Mouse (Mus musculus): ENCODE measurements around the gene Gm7075.
"Not testable (repeated sequence)": the region's sequence is repeated elsewhere in the genome, so short reads cannot be mapped to it uniquely, and the experiment has no call there.

Gene Gm7075

DNA sequence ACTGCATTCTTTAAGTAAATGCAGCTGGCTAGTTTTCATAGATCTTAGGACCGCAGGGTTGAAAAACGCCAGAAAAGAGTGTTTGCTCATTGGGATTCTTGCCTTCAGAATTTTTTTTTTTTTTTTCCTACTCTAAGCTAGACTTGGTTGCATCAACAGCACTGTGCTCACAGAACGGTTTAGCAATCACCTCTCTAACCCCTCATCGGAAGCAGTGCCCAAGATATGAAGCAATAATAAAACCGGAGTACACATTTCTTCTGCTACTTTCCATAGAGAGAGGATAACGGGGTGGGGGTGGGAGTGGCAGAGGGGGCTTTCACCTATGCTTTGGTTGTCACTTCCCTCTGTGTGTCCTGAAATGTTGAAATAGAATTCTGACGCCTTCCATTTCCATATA, 5.7 kb downstream of the Gm7075 start:
- DNase-seq, result no peak

DNA sequence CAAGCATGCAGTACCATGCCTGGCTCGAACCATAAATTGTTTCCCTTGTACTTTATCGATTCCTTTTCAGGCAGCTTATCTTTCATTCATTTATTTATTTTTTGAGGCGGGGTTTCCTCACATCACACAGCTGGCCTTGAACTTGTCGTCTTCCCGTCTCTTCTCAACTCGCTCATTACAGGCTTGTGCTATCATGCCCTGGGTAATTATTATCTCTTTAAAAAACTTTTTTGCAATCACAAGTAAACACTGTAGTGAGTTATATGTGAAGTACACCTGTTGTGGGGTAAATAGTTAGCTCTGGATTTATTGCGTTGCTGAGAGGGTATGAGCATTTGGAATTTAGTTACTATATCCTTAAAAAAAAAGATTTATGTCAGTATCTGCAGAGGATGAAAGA, 6.3 kb downstream of the Gm7075 start:
- no peak for DNase-seq

DNA sequence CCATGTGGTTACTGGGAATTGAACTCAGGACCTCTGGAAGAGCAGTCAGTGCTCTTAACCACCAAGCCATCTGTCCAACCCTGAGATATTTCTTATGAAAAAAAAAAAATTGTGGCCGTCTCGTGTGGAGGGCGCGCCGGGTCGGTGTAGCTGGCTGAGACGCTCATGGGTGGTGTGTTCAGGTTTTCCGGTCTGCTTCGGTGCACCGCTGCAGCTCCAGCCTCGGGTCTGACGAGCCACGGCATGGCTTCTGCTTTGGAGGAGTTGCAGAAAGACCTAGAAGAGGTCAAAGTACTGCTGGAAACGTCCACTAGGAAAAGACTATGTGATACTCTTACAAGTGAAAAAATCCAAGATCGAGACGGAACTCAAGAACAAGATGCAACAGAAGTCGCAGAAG, 8.8 kb downstream of the Gm7075 start:
- no peak for DNase-seq

DNA sequence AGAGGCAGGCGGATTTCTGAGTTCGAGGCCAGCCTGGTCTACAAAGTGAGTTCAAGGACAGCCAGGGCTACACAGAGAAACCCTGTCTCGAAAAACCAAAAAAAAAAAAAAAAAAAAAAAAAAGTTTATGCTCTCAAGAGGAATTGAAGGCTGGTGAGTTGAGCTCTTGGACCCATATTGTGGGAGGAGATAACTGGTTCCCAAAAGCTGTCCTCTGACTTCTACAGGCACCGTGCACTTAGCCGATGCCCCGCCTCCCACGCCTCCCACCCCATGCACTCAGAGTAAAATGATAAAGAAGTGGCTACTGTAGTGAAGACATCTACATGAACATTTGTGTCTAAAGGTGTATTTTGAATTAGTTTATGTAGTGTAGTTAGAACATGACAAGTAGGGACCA, 9.9 kb downstream of the Gm7075 start:
- not testable (repeated sequence) for DNase-seq

DNA sequence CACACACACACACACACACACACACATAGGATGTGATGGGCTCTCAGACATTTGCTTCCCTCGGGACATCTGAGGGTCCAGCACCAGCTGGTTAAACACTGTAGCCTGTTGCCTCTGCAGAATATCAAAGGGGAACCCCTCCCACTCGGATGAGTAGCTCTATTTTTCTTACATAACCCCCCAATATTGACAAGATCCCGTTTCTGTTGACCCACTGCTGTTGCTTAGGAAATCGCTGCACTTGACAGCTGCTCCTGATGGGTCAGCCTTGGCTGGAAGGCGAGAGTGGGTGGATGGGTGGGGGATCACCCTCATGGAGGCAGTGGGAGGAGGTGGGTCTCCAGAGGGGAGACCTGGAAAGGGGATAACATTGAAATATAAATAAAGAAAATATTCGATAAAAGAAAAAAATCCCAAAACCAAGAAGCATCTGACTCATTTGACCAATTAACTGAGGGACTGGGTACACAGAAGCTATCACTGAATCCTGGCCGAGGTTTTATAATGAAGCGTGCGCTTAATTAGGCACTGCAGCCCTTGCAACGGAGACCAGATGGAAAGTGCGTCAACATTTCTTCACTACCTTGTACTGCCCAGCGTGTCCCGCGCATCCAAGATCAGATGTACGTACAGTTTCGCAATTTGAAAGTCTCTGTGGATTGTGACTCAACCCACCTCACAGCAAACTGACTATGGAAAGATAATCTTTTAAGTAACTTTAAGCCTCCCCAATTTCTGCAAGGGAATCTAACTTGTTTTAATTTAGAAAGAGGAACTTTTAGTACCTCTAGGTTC, 11.2 kb downstream of the Gm7075 start:
- DNase-seq, result no peak

DNA sequence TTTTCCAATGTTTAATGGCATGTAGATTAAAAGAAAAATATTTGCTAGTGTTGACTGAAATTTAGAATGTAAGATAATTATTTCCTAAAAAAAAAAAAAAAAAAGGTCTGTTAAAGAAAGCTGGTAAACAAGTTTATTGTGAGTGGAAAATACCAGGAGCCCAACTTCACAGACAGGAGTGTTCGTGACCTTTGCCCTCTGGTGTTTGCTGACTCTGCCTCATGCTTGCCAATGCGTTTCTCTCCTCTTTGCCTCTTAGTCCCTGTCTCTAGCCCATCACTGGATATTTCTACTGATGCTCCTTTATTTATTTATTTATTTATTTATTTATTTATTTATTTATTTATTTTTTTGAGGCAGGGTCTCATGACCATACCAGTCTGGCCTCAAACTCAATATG, 18.0 kb downstream of the Gm7075 start:
- no peak for DNase-seq

DNA sequence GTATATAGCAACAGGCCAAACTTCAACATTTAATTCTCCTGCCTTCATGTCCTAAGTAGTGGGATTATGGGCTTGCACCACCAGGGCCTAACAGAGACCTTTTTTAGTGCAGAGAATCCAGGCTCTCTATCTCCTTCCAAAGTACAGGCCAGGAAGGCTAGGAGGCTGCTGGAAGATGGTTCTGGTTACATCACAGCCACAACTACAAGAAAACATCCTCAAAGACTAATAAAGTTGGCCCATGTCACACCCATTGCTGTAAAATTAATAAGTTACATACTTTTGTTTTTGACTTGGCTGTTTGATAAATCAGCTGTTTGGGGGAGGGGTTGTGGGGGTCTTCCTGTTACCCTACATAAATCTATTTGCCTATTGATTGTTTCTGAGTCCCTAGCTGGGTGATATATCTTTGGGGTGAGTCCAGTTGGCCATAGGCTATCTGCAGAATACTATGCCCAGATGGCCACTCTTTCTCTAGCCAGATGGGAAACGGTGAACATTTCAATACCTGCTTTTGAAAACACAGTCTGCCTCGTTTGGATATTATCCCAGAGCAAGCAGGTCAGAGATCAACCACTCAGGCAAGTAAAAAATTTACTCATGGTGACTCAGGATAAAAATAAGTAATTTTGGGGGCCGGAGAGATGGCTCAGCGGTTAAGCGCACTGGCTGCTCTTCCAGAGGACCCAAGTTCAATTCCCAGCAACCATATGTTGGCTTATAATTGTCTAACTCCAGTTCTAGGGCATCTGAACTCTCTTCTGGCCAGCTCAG, 18.7 kb downstream of the Gm7075 start:
- DNase-seq, result no peak

DNA sequence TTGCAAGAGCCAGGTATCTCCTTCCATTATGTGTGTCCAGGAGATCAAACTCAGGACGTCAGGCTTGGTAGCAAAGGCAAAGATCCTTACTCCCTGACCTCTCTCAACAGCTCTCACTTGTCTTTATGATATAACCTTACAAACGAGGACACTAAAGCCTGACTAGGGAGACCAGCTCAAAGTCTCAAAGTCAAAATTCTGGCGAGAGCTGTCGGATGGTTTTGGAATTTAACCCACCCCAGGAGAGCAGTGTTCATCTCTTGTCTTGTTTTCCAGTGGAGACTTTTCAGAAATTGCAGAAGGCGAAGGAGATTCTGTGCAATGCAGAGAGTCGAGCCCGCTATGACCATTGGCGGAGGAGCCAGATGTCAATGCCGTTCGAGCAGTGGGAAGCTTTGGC, 24.6 kb downstream of the Gm7075 start:
- no peak for DNase-seq

DNA sequence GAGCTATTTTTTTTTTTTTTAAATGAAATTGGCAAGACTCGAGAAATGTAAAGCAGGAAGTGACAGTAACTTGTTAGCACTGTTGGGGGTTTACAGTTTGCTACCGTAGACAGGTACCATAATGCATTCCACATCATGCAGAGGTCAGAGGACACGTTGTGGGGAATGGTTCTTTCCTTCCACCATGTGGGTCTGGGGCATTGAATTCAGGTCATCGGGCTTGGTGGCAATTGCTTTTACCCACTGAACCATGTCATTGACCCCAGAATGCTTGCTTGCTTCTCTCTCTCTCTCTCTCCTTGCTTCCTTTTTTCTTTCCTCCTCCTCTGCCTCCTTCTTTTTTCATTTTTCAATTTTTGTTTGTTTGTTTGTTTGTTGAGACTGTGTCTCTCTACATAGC, 32.6 kb downstream of the Gm7075 start:
- DNase-seq, result no peak

DNA sequence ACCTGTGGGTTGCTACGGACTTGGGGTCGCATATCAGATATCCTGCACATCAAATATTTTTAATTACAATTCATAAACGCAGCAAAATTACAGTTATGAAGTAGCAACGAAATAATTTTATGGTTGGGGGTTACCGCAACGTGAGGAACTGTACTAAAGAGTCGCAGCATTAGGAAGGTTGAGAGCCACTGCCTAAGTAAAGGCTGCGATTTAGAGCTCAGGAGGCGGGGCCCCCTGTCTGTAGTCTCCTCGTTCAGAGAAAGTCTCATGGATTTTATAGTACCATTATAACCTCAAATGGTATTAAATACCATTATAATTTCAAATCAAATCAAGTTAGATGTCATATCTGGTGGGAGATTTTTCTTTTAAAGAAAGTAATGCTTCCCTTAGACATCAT, 34.6 kb downstream of the Gm7075 start:
- DNase-seq, result no peak

DNA sequence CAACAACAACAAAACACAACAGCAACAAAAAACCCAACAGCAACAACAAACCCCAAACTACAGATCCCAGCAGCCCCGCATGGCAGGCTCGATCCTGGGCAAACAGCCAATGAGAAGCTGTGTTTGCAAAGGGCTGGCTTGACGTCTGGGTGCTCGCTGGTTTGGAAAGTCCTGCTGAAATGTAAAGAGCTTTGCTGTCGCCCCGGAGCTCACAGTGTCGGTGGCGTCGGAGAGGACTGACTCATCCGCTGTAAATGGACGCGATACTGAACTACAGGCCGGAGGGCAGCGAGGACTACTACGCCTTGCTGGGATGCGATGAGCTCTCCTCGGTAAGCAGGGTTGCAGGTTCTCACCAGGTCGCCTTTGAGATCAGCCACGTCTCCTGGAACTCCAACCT, 35.1 kb downstream of the Gm7075 start:
- DNase-seq, result peak; percentile 84

DNA sequence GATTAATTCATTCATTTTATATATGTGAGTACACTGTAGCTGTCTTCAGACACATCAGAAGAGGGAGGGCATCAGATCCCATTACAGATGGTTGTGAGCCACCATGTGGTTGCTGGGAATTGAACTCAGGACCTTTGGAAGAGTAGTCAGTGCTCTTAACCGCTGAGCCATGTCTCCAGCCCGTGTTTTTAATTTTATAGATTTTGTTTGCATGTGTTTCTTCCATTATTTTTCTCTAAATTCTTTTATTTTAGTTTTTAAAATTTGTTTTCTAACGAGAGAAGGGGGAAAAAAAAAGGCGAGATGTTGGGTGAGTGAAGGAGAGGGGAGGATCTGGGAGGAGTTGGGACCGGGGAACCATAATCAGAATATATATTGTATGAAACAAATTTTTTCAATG, 35.7 kb downstream of the Gm7075 start:
- DNase-seq, result not testable (repeated sequence)

DNA sequence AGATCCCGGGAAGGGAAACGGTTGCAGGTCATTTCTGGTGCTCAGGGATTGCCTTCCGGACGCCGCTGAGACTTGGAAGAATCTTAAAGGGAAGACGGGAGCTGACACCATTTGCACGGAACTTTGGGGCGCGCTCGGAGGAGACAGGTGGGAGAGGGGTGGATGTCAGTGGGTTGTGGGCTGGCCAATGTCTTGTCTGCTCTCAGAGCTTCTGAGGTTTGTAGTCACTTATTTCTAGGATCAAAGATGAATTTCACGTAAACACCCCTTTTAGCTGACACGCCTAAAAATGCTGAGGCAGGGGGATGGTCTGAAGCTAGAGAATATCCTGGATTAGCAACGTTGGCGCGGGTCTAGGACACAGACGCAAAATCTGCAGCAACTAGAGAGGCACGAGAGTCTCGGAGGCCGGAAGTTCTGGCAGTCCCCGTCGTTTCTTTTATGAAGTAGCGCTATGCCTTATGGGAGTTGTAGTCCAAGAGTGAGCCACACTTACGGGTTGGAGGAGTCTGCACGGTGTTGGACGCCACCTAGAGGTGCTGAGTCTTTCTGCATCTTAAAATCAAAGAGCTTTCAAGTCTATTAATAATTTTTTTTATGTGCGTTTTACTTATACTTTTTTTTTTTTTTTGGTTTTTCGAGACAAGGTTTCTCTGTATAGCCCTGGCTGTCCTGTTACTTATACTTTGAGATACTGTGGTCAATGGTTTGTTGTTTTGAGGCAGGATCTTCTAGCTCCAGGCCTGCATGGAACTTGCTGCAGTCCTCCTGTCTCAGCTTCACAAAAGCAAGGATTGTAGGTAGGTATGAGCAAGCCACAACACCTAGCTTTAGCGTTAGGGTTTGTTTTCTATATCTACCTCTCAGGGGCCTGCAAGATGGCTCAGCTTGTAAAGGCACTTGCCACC, 39.0 kb downstream of the Gm7075 start, which contains the start of gene Dnajc12:
Gene Dnajc12 (plus strand): TSS at position 72 of the 908 bp plus-strand sequence.
- DNase-seq, result peak; percentile 85

DNA sequence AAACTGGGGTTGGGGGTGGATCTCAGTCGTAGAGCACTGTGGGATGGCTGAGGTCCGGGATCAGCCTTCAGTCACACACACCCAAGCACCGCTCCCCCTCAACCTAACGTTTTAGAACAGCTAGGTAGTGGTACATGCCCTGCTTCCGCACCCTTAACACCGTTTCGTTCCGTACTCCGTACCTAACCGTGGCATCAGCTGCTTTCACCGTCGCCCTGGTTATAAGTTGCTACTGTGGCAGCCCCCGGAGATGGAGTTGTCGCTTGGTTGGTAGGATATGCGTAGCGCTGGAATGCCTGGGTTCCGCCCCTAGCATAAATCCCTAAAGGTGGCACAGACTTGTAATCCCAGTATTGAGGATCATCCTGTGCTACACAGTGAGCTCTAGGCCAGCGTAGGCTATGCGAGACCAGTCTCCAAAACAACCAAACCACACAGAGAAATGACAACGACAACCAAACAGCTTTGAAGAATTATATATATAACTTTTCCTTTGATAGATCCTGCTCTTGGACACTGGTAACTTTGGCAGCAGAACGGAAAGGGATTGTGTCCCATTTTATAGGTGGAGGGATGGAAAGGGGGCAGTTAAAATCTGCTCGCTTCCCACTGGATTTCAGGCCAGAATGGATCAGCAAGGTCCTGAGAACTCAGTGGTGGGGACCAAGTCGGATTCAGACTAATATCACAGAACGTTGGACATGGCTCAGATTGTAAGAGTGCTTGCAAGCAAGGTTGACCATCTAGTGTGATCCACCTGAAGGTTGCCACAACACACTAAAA, 39.9 kb downstream of the Gm7075 start, which contains the start of gene Sirt1:
Gene Sirt1 (minus strand): TSS at position 207 of the 783 bp plus-strand sequence.
- DNase-seq, result peak; percentile 7

DNA sequence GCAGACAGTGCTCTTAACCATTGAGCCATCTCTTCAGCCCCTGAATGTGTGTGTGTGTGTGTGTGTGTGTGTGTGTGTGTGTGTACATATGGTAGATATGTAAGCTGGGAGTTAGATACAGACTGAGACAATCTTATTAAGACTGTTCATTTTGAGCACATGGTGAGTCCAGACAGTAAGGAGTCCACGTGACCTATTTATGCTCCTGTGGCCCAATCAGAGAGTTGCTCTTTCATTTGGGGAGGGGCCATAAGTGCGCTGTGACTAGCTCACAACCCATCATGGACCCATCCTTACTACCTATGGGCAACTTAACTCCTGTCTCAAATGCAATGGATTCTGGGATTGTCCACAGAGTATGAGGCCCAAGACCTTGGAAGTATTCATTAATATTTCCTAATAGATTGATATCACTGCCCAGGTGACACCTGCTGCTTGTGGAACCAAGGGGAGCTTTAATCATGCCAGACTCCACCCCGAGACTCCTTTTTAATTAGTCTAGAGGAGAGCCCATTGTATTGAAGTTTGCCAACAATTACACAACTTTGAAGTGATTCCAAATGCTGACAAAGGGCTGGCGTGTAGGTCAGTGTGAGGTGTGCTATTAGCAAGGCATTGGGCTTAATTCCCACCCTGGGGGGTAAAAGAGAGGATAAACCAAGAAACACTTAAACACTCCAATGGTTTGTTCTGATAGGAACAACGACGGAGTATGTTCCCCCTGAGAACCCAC, 42.5 kb downstream of the Gm7075 start:
- DNase-seq, result no peak

DNA sequence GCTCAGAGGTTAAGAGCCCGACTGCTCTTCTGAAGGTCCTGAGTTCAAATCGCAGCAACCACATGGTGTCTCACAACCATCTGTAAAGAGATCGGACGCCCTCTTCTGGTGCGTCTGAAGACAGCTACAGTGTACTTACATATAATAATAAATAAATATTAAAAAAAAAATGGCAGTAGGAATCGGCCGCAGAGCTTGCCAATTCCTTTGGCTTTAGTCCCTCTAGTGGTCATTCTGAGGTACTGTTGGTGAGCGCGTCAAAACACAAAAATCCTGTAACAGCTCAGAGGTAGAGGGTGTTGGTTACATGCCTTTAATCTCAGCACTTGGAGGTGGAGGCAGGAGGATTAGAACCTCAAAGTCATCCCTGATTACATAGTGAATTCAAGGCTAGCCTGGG, 44.1 kb downstream of the Gm7075 start:
- peak; percentile 71 for DNase-seq

DNA sequence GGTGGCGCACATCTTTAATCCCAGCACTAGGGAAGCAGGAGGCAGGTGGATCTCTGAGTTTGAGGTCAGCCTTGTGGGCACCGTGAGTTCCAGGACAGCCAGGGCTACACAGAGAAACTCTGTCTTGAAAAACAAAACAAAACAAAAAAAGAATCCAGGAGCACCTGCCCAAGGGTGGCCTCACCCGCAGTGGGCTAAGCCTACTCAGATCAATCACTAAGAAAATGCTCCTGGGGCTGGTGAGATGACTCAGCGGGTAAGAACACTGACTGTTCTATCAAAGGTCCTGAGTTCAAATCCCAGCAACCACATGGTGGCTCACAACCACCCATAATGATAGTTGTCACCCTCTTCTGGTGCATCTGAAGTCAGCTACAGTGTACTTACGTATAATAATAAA, 45.3 kb downstream of the Gm7075 start:
- DNase-seq, result no peak

All from lung, postnatal 14 days (tissue).